Mouse (Mus musculus) midbrain, embryonic 15.5 days (tissue): Measurements from ENCODE around the gene Mcam. TPM values are rescaled to one million over a fixed set of nuclear protein-coding genes. Genes with fewer than 3 reads are reported as not detected.

ENCODE experiments used
- ATAC-seq: fragments of 200-750 bp; cut with Nextera tagmentation; replicated peaks from 2 replicates; pipeline ENCODE4 v1.8.0; 2017; ENCODE audit warnings: moderate TSS enrichment
- H3K27ac ChIP-seq: fragments of 300-500 bp; sonication (generic); 2 replicates; pipeline ENCODE4 v1.5.1; 2015; ENCODE audit warnings: mild to moderate bottlenecking, inconsistent platforms
- H3K27me3 ChIP-seq: fragments of 300-500 bp; sonication (generic); replicated peaks from 2 replicates; pipeline ENCODE4 v1.6.1; 2015; ENCODE audit warnings: inconsistent platforms
- H3K36me3 ChIP-seq: fragments of 300-500 bp; sonication (generic); replicated peaks from 2 replicates; pipeline ENCODE4 v1.6.1; 2015; ENCODE audit warnings: inconsistent platforms
- H3K4me1 ChIP-seq: fragments of 300-500 bp; sonication (generic); 2 replicates; pipeline ENCODE4 v1.6.1; 2015; ENCODE audit warnings: inconsistent platforms
- H3K4me2 ChIP-seq: fragments of 300-500 bp; sonication (generic); 2 replicates; pipeline ENCODE4 v1.6.1; 2015; ENCODE audit warnings: inconsistent platforms, mild to moderate bottlenecking, moderate library complexity
- H3K4me3 ChIP-seq: fragments of 300-500 bp; sonication (generic); 2 replicates; pipeline ENCODE4 v1.5.1; 2015; ENCODE audit warnings: mild to moderate bottlenecking, inconsistent platforms
- H3K9ac ChIP-seq: fragments of 300-500 bp; sonication (generic); 2 replicates; pipeline ENCODE4 v1.6.1; 2015; ENCODE audit warnings: mild to moderate bottlenecking, inconsistent platforms
- H3K9me3 ChIP-seq: fragments of 300-500 bp; sonication (generic); 2 replicates; pipeline ENCODE4 v1.6.1; 2016; ENCODE audit warnings: inconsistent platforms
- WGBS: fragments of 180-500 bp; shearing (Covaris S2); methylation state at CpG from one replicate; pipeline ENCODE4 v1.1.7; 2015; ENCODE audit warnings: mixed read lengths; 5-methylcytosine and 5-hydroxymethylcytosine counted together
- polyA plus RNA-seq: library from polyadenylated mRNA; unstranded; fragments of >200 nt; fragmentation: Nextera tagmentation; extraction: Ambion mirVana; gene quantifications from 2 replicates; pipeline ENCODE4 v1.2.1, GENCODE M21; 2015

The Mcam gene
- polyA plus RNA-seq, 1 experiment from 2014 or later = 11.9 TPM

DNA sequence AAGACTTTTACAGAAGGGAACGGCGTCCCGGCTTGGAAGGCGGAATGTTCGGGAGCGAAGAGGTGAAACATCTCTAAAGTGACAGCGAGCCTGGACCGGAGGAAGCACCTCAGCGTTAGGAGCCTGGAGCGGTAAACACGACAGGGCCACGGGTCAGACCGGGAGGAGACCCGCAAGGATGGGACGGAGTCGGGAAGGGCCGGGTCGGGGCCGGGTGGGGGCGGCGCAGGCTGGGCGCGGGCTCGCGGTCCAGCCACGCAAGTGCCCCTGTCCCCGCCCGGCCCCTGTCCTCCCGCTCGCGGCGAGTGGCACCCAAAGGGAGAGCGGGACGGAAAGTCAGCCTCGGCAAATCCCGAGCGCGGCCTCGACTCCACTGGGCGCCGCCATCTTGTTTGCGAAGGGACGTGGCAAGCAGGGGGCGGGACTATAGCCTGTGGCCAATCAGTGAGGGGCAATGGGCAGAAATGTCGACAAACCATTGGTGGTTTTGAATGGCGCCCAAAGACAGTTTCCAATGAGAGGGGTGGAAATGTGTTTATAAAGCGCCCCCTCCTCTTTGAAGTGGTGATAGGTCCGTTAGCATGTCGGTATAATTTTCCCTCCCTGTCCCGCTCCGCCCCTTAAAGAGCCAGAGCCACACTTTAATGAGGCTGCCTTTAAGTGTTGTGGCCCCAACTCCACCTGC, 21.0 kb upstream of the Mcam start, which contains the start of the genes Gm49380 and Rnf26:
Gene Gm49380, minus strand, starts transcription at position 396 of the 685 bp plus-strand sequence.
Gene Rnf26, minus strand, starts transcription at position 413 of the 685 bp plus-strand sequence.
- peak within 1 kb of the TSS; percentile 69 for H3K9ac ChIP-seq
- no peaks in the 10 kb centered on the region for H3K27me3 ChIP-seq
- peak within 1 kb of the TSS; percentile 58 for H3K4me2 ChIP-seq
- ATAC-seq = peak; percentile 96
- no peaks in the 10 kb centered on the region for H3K36me3 ChIP-seq
- H3K9me3 ChIP-seq = no peaks in the 10 kb centered on the region
- H3K27ac ChIP-seq = peak within 1 kb of the TSS; percentile 53; the same call in 1 of the 2 replicates
- peaks cover 37% of the 10 kb centered on the region for H3K4me1 ChIP-seq
- WGBS = under 1% methylated on average over 50 of the region's 51 CpGs
- peak within 1 kb of the TSS; percentile 86 for H3K4me3 ChIP-seq

DNA sequence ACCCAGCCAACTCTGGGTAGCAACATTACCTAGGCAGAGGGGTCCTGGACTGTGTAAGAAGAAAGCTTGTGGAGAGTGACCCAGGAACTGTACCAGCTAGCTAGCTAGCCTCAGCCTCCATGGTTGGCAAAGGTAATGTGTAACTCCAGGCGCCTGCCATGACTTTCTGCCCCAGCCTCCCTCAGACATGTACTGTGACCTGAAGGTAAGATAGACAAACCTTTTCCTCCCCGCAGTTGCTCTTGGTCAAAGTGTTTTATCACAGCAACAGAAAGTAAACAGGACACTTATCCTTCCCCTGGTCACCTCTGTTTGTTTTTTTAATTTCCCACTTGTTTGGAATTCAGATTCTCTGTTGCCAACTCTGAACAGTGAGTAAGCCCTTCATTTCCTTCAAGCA, 19.8 kb upstream of the Mcam start:
- WGBS = 93% methylated on average over 2 of the region's 2 CpGs
- Histone ChIP-seq H3K9ac (no peak overlapping the region), H3K27me3 (no peaks in the 10 kb centered on the region), H3K4me1 (peaks cover 25% of the 10 kb centered on the region), H3K4me2 (no peak overlapping the region), H3K4me3 (no peak overlapping the region), H3K36me3 (no peaks in the 10 kb centered on the region), H3K27ac (no peak overlapping the region), H3K9me3 (no peaks in the 10 kb centered on the region)
- ATAC-seq = no peak

DNA sequence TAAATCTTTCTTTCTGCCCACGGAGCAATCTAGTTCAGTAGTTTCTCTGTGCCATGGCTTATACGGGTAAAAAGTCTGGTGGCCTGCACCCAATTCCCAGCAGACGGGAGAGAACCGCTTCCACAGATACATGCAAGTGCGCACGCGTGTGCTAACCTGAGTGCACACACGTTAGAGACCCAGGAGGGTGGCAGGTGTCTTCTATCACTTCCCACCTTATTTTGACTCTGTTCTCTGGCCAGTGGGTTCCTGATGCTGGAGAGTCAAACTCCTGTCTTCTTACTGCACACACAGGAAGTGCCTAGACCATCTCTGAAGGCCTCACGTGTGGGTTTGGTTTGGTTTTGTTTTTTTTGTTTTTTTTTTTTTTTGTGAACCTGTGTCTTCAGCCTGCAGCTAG, 18.7 kb upstream of the Mcam start:
- no peak overlapping the region for H3K4me3 ChIP-seq
- no peaks in the 10 kb centered on the region for H3K9me3 ChIP-seq
- no peak overlapping the region for H3K9ac ChIP-seq
- H3K27ac ChIP-seq = no peak overlapping the region
- no peaks in the 10 kb centered on the region for H3K27me3 ChIP-seq
- WGBS = 96% methylated on average over 9 of the region's 9 CpGs
- peaks cover 13% of the 10 kb centered on the region for H3K4me1 ChIP-seq
- H3K36me3 ChIP-seq = no peaks in the 10 kb centered on the region
- no peak for ATAC-seq
- no peak overlapping the region for H3K4me2 ChIP-seq

DNA sequence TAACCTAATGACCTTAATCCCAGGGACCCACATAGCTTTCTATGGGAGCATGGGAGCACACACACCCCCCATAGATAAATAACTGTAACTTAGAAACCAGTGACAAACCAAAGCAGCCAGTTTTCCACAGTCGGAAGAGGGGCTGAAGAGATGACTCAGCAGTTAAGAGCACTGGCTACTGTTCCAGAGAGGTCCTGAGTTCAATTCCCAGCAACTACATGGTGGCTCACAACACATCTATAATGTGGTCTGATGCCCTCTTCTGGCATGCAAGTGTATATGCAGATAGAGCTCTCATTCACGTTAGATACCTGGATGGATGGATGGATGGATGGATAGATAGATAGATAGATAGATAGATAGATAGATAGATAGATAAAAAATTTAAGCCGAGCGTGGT, 18.1 kb upstream of the Mcam start:
- no peak overlapping the region for H3K4me2 ChIP-seq
- 94% methylated on average over 4 of the region's 4 CpGs for WGBS
- no peak overlapping the region for H3K4me3 ChIP-seq
- H3K9ac ChIP-seq = no peak overlapping the region
- no peaks in the 10 kb centered on the region for H3K27me3 ChIP-seq
- no peak for ATAC-seq
- H3K9me3 ChIP-seq = no peaks in the 10 kb centered on the region
- no peaks in the 10 kb centered on the region for H3K36me3 ChIP-seq
- peaks cover 11% of the 10 kb centered on the region for H3K4me1 ChIP-seq
- H3K27ac ChIP-seq = no peak overlapping the region

DNA sequence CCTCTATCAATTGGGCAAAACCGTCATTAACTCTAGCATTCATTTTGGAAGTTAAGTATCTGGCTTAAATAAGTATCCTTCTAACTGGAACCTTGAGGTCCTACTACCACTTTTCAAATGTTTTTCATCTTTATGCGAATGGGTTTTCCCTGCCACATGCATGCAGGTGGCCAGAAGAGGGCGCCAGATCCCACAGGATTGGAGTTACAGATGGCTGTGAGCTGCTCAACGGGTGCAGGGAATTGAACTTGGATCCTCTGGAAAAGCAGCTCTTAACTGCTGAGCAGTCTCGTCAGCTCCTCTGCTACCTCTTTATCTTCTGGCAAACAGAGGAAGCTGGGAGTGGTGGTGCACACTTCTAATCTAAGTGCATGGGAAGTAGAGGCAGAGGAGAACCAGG, 15.3 kb upstream of the Mcam start:
- WGBS = 44% methylated on average over 5 of the region's 5 CpGs
- Histone ChIP-seq H3K9me3 (no peaks in the 10 kb centered on the region), H3K4me1 (0 out of 2 replicates have a peak, but pooled peaks cover 2% of the 10 kb centered on the region), H3K27me3 (no peaks in the 10 kb centered on the region), H3K4me2 (no peak overlapping the region), H3K27ac (no peak overlapping the region), H3K9ac (no peak overlapping the region), H3K4me3 (no peak overlapping the region), H3K36me3 (no peaks in the 10 kb centered on the region)
- ATAC-seq = no peak

DNA sequence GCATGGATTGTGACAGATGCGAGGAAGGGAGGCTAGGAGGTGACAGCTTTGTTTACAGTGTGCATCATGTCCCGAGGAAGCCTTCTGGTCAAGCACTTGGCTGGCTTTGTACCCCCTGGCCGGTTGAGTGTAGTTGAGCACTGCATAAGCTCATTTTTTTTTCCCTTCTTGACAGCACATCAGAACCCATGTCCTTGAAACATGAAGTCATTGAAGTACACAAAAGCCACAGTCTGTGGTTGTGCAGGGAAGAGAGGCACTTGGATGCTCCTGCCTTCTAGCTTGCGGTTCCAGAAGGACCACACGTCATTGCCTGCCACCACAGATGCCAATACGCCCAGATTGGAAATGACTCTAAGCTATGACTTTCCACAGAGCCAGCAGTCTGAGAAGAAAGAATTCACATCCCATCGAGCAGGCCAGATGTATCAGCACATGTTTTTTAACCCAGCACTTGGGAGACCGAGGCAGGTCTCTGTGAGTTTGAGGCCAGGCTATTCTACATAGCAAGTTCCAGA, 14.3 kb upstream of the Mcam start:
- Histone ChIP-seq H3K27me3 (no peaks in the 10 kb centered on the region), H3K4me2 (no peak overlapping the region), H3K27ac (no peak overlapping the region), H3K9me3 (no peaks in the 10 kb centered on the region), H3K4me3 (no peak overlapping the region), H3K4me1 (no peaks in the 10 kb centered on the region), H3K36me3 (no peaks in the 10 kb centered on the region), H3K9ac (no peak overlapping the region)
- no peak for ATAC-seq
- 84% methylated on average over 8 of the region's 8 CpGs for WGBS

DNA sequence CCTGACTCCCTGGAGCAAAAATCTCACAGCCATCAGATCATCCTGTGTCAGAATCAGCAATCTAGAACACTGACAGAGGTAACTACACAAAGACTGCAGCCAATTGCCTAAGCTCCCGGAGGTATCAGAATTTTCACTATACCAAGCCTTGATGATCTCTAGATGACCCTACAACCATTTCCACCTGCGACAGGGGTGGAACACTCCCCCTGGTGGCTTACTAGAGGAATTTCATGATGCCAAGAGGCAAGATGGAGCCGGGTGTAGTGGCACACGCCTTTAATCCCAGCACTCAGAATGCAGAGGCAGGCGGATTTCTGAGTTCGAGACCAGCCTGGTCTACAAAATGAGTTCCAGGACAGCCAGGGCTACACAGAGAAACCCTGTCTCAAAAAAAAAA, 10.0 kb upstream of the Mcam start:
- peaks cover 9% of the 10 kb centered on the region; the same call in 1 of the 2 replicates for H3K4me1 ChIP-seq
- no peak overlapping the region for H3K9ac ChIP-seq
- H3K4me2 ChIP-seq = no peak overlapping the region
- H3K27me3 ChIP-seq = peaks cover 4% of the 10 kb centered on the region; the same call in 1 of the 2 replicates
- H3K4me3 ChIP-seq = no peak overlapping the region
- no peak overlapping the region for H3K27ac ChIP-seq
- no peaks in the 10 kb centered on the region for H3K36me3 ChIP-seq
- ATAC-seq = no peak
- H3K9me3 ChIP-seq = no peaks in the 10 kb centered on the region
- 70% methylated on average over 6 of the region's 6 CpGs for WGBS

DNA sequence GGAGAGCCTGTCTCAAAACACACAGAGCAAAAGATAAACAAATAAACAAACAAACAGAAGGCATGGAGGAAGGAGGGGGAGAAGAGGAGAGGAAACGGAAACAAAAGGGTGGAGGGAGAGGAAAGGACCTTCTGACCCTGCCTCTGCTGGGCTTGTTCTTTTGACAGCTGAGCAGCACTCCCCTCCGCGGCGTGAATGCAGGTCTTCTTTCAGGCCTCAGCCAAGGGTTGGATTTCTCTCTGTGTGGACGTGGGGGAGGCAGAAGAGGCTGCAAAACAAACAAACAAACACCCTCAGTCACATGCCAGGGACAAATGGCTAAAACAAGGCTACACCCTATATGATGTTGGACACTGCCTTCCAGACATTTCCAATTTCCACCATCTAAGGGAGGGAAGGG, 9.2 kb upstream of the Mcam start:
- H3K9me3 ChIP-seq = no peaks in the 10 kb centered on the region
- H3K27me3 ChIP-seq = peaks cover 4% of the 10 kb centered on the region; the same call in 1 of the 2 replicates
- no peak overlapping the region for H3K4me3 ChIP-seq
- H3K4me1 ChIP-seq = peaks cover 14% of the 10 kb centered on the region
- 46% methylated on average over 5 of the region's 5 CpGs for WGBS
- H3K36me3 ChIP-seq = no peaks in the 10 kb centered on the region
- H3K27ac ChIP-seq = no peak overlapping the region
- ATAC-seq = no peak
- no peak overlapping the region for H3K9ac ChIP-seq
- H3K4me2 ChIP-seq = no peak overlapping the region

DNA sequence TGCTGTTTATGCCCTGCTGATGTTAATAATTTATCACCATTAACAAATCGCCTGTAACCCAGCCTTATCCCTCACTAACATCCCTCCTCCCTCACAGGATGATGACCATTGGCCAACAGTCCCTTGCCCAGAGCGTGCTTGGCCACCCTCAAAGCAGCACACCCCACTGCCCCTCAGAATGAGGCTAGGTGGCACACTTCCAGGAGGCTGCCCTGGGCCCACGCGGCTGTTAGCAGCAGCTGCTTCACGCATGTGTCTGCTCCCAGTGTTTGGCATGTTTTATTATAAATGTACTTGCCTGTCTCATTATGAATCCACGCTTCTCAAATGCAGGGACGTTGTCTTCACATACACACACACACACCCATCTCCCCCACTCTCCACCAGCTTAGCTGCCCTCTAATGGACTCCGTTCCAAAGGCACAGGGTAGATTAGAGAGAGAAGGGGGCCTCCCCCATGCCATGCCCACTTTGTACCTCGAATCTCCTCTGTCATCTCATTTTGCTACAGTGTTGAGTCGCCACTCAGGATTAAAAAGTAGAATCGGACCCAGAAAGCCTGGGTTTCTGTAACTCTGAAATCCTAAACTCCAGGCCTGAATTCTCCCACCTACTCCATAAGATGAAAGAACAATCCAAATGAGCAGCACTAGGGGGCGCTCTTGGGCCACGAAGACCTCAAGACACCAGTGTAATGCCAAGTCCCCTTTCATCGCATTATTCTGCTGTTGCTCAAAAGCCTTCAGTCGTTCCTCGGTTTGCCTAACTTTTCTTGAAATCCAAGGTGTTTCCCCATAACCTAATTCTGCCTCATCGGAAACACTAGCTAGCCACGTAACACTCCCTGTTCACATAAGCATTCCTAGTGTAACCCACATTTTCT, 8.5 kb upstream of the Mcam start:
- no peak overlapping the region for H3K9ac ChIP-seq
- H3K36me3 ChIP-seq = no peaks in the 10 kb centered on the region
- H3K27ac ChIP-seq = no peak overlapping the region
- peaks cover 21% of the 10 kb centered on the region for H3K4me1 ChIP-seq
- H3K9me3 ChIP-seq = no peaks in the 10 kb centered on the region
- ATAC-seq = 0 out of 2 replicates have a peak, but pooled peaks have one; percentile 63
- peak overlapping the region; percentile 16; the same call in 1 of the 2 replicates for H3K4me2 ChIP-seq
- H3K27me3 ChIP-seq = peaks cover 4% of the 10 kb centered on the region; the same call in 1 of the 2 replicates
- H3K4me3 ChIP-seq = no peak overlapping the region
- WGBS = 29% methylated on average over 18 of the region's 18 CpGs

DNA sequence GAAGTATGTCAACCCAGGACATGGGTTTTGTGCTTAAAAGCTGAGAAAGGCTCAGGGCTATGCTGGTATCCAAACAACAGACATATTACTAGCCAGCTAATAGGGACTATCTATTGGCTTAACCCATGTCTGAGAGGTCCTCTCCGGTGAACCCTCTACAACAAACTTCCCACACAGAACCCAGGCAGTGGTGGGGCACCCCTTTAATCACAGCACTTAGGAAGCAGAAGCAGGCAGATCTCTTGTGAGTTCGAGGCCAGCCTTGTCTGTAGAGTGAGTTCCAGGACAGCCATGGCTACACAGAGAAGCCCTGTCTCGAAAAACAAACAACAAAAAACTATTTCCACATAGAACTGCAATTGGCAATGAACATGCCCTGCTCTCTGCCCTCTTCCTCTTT, 7.5 kb upstream of the Mcam start:
- Histone ChIP-seq H3K27me3 (peaks cover 7% of the 10 kb centered on the region; the same call in 1 of the 2 replicates), H3K4me1 (peaks cover 21% of the 10 kb centered on the region), H3K9me3 (no peaks in the 10 kb centered on the region), H3K36me3 (no peaks in the 10 kb centered on the region), H3K4me2 (no peak overlapping the region), H3K9ac (no peak overlapping the region), H3K4me3 (no peak overlapping the region), H3K27ac (no peak overlapping the region)
- 92% methylated on average over 3 of the region's 3 CpGs for WGBS
- no peak for ATAC-seq

DNA sequence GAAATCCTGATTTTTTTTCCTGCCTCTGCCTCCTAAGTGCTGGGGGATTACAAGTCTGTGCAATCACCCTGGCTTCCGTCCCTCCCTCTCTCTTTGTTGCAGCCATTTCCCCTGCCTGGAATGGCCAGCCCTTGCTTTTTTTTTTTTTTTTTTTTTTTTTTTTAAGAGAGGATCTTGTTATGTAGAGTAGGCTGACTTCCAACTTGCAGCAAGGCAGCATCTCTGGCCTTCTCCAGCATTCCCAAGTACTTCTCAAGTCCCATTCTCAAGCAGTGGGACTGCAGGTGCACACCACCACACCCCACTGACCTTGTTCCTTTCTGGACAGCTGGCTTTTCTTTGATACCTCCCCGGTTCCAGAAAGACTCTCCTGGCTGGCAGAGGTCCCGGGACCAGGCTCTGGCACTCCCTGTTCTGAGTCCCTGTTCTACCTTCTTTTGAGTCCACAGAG, 6.9 kb upstream of the Mcam start:
- Histone ChIP-seq H3K9me3 (no peaks in the 10 kb centered on the region), H3K4me1 (peaks cover 21% of the 10 kb centered on the region), H3K4me2 (no peak overlapping the region), H3K27me3 (peaks cover 11% of the 10 kb centered on the region), H3K4me3 (no peak overlapping the region), H3K9ac (no peak overlapping the region), H3K36me3 (no peaks in the 10 kb centered on the region), H3K27ac (no peak overlapping the region)
- no peak for ATAC-seq
- 56% methylated on average over 3 of the region's 3 CpGs for WGBS

DNA sequence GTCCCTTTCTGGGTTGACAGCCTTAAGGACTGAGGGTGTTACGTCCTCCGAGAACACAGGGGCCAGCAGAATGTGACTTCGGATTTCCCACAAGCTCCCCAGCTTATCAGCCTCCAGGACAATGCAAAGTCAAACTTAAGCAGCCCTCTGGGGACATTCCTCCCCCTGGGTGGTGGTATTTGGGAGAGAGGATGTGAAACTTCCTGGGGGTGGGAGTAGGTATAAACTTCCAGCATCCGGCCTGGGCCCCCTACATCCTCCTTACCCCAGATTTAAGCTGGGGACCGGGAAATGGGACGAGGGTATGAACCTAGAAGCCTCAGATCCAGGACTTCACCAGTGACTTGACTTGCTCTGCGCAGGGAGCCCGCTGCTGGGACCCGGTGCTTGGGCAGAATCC, 4.6 kb upstream of the Mcam start:
- H3K27me3 ChIP-seq = peaks cover 29% of the 10 kb centered on the region
- WGBS = 7% methylated on average over 9 of the region's 9 CpGs
- no peak for ATAC-seq

More for the DNA sequence above, 4.6 kb upstream of the Mcam start:
- H3K4me2 ChIP-seq = peak overlapping the region; percentile 53
- H3K27ac ChIP-seq = no peak overlapping the region
- no peaks in the 10 kb centered on the region for H3K9me3 ChIP-seq
- peak overlapping the region; percentile 24; the same call in 1 of the 2 replicates for H3K9ac ChIP-seq
- no peaks in the 10 kb centered on the region for H3K36me3 ChIP-seq
- peaks cover 29% of the 10 kb centered on the region for H3K4me1 ChIP-seq
- H3K4me3 ChIP-seq = peak overlapping the region; percentile 27
